In the genomic region with DNA sequence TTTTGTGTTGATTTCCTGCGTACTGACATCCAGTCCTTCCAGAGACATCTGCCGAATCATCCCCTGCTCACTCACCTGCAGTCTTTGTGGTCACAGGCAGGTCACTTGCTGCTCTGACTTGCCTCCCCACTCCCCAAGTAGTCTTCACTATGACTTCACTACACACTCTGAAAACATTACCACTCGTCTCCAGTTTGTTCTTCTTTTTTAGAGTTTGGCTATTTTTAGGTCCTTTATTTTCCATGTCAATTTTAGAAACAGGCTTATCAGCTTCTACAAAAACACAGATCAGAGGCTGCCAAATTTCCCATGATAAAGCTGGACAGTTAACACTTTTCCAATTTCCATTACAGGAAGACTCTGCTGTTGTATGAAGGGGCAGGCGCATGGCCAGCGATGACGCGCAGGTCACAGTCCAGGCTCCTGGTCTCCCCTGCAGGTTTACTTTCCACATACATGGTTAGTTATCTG, we compare ENCODE assay signal across 11 mouse cellular contexts.
DNase-seq lines count a peak whose midpoint lies in the region; ATAC-seq and TF ChIP-seq lines count a peak whose summit lies in the region.
"Had no signal": no experiment of that assay in that cellular context is flagged by ENCODE, and none has a peak within 500 bp of the region (broad histone marks: within the 10 kb centered on the region; RNA-seq: fewer than 3 reads in every experiment).

No protein-coding gene starts in this region.

- H3K4me1 ChIP-seq in bone marrow macrophage, adult 2 months (ENCODE audit: control insufficient read depth, insufficient read depth, low read length), result peaks cover 32% of the 10 kb centered on the region
- peaks cover 44% of the 10 kb centered on the region for H3K4me1 ChIP-seq in heart, embryonic 10.5 days
- H3K4me1 ChIP-seq in forebrain, embryonic 10.5 days, result peaks cover 15% of the 10 kb centered on the region
- H3K4me1 ChIP-seq in midbrain, embryonic 15.5 days, result no peaks in the 10 kb centered on the region
- H3K4me1 ChIP-seq: hindbrain, embryonic 15.5 days had no signal

- H3K4me3 ChIP-seq in layer of hippocampus, adult 2 months, result no peak overlapping the region
- no peak overlapping the region for H3K4me3 ChIP-seq in bone marrow macrophage, adult 2 months (ENCODE audit: insufficient read depth, low read length)
- no peak overlapping the region for H3K4me3 ChIP-seq in heart, embryonic 10.5 days
- H3K4me3 ChIP-seq in forebrain, embryonic 10.5 days, result no peak overlapping the region
- H3K4me3 ChIP-seq in midbrain, embryonic 15.5 days, result no peak overlapping the region
- H3K4me3 ChIP-seq: hindbrain, embryonic 15.5 days had no signal

- H3K27ac ChIP-seq in layer of hippocampus, adult 2 months, result peak overlapping the region; percentile 48
- H3K27ac ChIP-seq in bone marrow macrophage, adult 2 months (ENCODE audit: insufficient read depth, low read depth, low read length), result peak overlapping the region; percentile 50
- H3K27ac ChIP-seq in heart, embryonic 10.5 days, result peak overlapping the region; percentile 72; the same call in 1 of the 2 replicates
- H3K27ac ChIP-seq in forebrain, embryonic 10.5 days, result no peak overlapping the region
- H3K27ac ChIP-seq in midbrain, embryonic 15.5 days, result no peak overlapping the region
- H3K27ac ChIP-seq: hindbrain, embryonic 15.5 days had no signal

- no peaks in the 10 kb centered on the region for H3K36me3 ChIP-seq in heart, embryonic 10.5 days
- H3K36me3 ChIP-seq in forebrain, embryonic 10.5 days (replicated peaks), result no peaks in the 10 kb centered on the region
- no peaks in the 10 kb centered on the region for H3K36me3 ChIP-seq in midbrain, embryonic 15.5 days (replicated peaks)
- H3K36me3 ChIP-seq: hindbrain, embryonic 15.5 days had no signal

- TF ChIP-seq CTCF in layer of hippocampus, adult 2 months (conservative IDR thresholded peaks at IDR 0.05), result no peak
- TF ChIP-seq CTCF in bone marrow macrophage, adult 2 months (IDR thresholded peaks at IDR 0.05; ENCODE audit: low read depth, low read length), result no peak

- H3K9ac ChIP-seq in midbrain, embryonic 15.5 days, result no peak overlapping the region
- H3K9ac ChIP-seq: hindbrain, embryonic 15.5 days had no signal

- H3K4me2 ChIP-seq in midbrain, embryonic 15.5 days, result no peak overlapping the region
- H3K4me2 ChIP-seq: hindbrain, embryonic 15.5 days had no signal

- ATAC-seq in midbrain, embryonic 15.5 days (replicated peaks), result no peak

- no peaks in the 10 kb centered on the region for H3K27me3 ChIP-seq in heart, embryonic 10.5 days (ENCODE audit: insufficient read depth, poor library complexity, severe bottlenecking)
- H3K27me3 ChIP-seq in forebrain, embryonic 10.5 days (ENCODE audit: poor library complexity, severe bottlenecking), result no peaks in the 10 kb centered on the region
- no peaks in the 10 kb centered on the region for H3K27me3 ChIP-seq in midbrain, embryonic 15.5 days (replicated peaks)
- H3K27me3 ChIP-seq: hindbrain, embryonic 15.5 days had no signal

- 51% methylated on average over 7 of the region's 7 CpGs for WGBS in heart, embryonic 10.5 days
- WGBS in forebrain, embryonic 10.5 days, result 91% methylated on average over 7 of the region's 7 CpGs
- WGBS in midbrain, embryonic 15.5 days, result 90% methylated on average over 7 of the region's 7 CpGs

- no peaks in the 10 kb centered on the region for H3K9me3 ChIP-seq in heart, embryonic 10.5 days
- H3K9me3 ChIP-seq in forebrain, embryonic 10.5 days, result no peaks in the 10 kb centered on the region
- H3K9me3 ChIP-seq in midbrain, embryonic 15.5 days, result no peaks in the 10 kb centered on the region
- H3K9me3 ChIP-seq: hindbrain, embryonic 15.5 days had no signal

- no peak for TF ChIP-seq POLR2A in bone marrow macrophage, adult 2 months (IDR thresholded peaks at IDR 0.05; ENCODE audit: borderline replicate concordance, low read depth, low read length)

- DNase-seq in layer of hippocampus, adult 2 months (ENCODE audit: low spot score in 2 of 2), result no peak
- no peak for DNase-seq in layer of hippocampus, adult 11-12 months (ENCODE audit: low spot score)
- no peak for DNase-seq in heart, embryonic 10.5 days (ENCODE audit: low spot score)
- DNase-seq in heart, postnatal 4 days, result peak; percentile 66
- DNase-seq in forebrain, embryonic 10.5 days (ENCODE audit: extremely low spot score, low spot score), result no peak
- no peak for DNase-seq in Muller cell, postnatal 12 days (ENCODE audit: inconsistent ontology term)
- DNase-seq: cerebellum, adult 9-10 months; retina, postnatal 1 day had no signal

Comparison
In these comparisons a context has a peak if more than half of its experiments do, and no peak if none do; other contexts are left out.
1. H3K27ac ChIP-seq: peak in layer of hippocampus, adult 2 months (single experiment), bone marrow macrophage, adult 2 months (single experiment) and heart, embryonic 10.5 days (single experiment); none in forebrain, embryonic 10.5 days (single experiment) and midbrain, embryonic 15.5 days (single experiment).